Mouse (Mus musculus): ENCODE results near the gene Ern1.

The Ern1 gene

DNA sequence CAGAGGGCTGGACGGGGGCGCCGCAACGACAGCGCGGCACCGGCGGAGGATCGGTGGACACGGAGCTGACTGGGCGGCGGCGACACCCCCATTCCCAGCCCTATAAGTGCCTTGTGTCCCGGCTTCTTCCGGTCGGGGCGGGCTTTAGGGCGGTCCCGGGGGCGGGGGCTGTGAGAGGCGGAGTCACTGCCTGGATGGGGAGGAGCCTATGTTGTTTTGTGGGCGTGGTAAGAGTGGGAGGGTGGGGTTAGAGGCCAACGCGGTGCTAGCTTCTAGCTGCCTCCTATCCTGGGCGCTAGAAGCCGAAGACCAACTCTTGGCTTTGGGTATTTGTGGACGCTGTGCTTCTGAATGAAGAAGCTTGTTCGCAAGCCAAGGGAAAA lies at the start of gene Ern1:
Gene Ern1 (minus strand): TSS at position 120 of the 383 bp plus-strand sequence.
- DNase-seq (ENCODE audit: low read depth), result peak; percentile 96

DNA sequence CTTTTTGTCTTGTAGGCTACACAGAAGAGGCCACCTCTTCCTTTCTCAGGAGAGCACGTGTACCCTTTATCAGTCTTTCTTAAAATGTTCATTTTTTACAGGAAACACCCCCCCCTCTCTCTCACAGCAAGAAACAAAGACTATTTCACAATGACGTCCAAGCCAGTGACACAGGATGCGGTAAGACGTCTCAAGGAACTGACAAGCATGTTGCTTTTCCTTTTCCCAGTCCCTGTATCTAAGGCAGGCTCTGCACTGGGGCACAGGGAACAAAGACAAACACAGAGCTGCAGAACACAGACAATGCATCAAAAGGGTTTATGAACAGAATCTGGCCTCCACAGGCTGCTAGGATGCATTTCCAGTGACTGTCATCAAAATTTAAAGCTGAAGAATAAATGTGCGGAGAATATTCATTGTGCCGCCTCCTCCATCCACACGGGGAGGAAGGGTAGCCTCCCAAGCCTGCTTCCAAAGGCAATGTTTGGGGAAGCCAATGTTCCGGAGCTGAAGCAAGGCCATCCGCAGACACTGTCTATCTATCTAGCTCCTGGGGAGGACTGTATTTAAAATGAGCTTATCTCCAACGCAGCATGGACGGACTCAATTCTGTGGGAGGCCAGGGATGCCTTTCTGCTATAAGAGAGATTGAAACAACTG lies 48.7 kb upstream of the Ern1 start:
- DNase-seq (ENCODE audit: low read depth), result peak; percentile 93

DNA sequence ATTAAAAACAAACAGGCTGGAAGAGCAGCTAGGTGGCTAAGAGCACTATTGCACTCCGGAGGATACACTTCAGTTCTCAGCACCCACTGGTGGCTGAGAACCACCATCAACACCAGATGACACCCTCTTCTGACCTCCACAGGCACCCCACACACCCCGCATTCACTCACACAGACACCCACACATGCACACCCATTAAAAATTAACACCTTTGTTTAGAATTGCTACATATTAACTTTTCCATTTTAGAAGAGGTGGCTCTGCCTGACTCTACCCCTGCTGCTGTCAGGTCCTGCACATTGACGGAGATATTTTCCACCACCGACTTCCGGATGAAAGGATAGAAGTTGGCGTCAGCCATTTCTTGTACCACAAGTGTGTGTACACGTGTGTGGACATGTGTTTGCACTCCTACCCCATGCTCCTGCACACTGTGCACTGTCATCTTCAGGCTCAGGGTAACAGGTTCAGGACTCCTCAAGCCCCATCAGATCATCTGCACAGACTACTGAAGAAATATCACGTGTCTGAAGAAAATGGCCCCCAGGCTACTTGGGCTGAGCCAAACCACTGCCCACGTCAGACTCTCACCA lies 48.1 kb upstream of the Ern1 start:
- DNase-seq (ENCODE audit: low read depth), result no peak

DNA sequence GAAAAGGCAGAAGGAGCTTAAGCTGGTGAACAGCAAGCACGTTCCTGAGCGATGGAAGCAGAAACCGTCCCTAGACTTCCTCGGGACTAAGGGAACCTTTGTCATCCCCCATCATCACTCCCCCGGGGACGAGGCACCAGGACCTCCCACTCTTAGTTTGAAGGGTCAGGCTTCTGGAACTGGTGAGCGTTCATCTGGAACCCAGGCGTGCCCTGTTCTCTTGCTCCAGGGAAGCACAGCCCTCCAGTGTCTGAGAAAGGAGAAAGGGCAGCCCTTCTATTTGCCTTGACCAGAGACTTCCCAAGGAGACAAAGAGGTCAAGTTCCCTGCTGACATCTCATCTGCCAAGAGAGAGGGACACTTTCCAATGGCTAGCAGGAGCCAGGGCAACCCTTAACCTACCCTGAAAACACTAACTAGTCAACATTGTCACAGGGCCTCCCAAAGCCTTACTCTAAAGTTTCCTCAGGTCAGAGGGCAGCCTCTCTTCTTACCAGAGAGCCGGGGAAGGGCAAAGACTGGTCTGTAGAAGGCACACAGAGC lies 44.7 kb upstream of the Ern1 start:
- no peak for DNase-seq (ENCODE audit: low read depth)

DNA sequence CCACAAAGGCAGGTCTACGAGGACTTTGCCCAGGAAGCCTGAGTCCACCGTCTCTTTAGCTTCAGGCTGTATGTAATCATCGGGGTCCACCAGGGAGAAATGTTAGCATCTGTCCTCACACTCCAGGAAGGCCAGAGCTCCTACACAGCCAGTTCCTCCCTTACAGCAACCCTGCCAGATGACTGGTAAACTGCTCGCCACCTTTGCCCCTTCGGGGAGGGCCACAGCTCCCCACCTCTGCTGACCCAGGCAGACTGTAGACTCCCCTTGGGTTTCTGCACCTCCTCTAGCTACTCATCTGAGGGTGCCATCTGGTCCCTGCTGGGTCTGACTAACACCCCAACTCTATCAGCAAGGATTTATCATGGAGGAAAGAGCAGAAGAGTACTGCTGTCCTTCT lies 42.1 kb upstream of the Ern1 start:
- DNase-seq (ENCODE audit: low read depth), result no peak

DNA sequence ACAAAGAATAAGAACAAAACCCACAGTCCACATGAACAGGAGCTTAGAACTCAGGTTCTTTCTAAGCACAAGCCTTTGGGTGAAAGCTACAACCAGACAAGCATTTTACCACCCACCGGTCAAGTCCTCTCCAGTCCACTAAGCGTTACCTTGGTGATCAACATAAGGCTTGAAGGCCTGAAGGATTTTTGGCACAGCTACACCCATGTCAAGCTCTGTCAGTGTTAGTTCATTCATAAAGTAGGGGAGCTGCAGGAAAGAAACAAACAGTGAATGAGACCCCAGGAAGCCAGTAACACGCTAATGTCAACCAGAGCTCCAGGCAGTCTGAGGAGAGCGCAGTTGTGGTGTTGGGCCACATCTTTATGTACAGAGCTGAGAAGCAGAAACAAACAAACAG lies 41.5 kb upstream of the Ern1 start:
- DNase-seq (ENCODE audit: low read depth), result no peak

DNA sequence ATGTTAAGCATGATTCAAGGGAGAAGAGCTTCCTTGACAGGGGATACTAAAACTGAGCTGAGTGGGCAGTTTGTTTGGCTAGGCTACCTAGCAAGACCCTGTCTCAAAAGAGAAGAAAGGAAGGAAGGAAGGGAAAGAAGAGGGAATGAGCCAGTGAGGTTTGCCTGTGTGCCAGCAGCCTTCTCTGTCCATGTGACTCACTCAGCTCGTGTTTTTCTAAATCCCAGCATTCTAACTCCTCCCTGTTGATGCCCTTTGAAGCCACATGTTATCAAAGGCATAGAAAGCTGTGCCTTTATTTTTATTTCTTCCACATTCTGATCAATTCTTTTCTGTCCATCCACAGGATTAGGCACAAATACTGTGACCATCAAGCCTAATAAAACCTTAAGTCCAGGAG lies 40.3 kb upstream of the Ern1 start:
- DNase-seq (ENCODE audit: low read depth), result no peak

DNA sequence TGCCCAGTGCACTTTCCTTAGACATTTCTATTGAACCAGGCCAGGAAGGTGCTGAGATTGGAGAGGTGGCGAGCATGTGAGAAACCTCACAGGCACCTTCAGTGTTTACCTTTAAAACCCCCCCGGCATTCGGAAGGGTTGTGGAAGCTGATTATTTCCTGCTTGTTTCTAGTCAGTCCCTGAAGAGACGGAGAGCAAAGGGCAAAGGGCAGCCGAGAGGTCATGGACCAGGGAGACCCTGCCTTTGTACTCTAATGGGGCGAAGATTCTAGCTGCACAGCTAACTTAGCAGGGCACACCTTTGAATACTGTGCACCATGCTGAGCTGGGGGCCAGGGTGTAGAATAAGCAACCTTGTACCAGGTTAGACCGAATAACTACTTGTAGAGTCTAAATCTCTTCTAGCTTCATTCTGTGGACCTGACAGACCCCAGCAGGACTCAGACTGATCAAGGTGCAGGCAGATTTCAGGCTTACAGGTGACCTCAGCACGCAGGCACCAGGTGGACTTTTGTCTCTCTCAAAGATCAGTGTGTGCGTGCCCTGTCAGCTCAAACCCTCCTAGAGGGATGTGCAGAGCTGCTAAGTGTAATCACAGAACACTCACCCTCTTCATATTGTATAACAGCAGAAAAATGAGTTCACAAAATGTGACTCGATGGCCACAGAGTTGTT lies 39.6 kb upstream of the Ern1 start:
- DNase-seq (ENCODE audit: low read depth), result no peak

DNA sequence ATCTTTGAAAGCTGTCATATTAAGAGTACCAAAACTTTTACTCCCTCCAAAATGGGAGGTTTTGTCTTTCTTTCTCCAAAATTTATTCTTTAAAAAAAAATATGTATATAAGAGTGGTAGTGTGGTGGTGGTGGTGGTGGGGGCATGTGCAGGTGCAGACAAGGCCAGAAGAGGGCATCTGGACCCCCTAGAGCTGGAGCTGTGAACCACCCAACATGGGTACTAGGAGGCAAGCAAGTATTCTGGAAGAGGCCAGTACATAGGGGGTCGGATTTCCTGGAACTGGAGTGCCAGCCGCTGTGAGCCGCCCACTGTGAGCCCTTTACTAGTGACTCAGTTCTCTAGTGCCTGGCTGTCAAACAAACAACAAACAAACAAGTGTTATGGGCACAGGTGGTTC lies 34.9 kb upstream of the Ern1 start:
- DNase-seq (ENCODE audit: low read depth), result no peak

DNA sequence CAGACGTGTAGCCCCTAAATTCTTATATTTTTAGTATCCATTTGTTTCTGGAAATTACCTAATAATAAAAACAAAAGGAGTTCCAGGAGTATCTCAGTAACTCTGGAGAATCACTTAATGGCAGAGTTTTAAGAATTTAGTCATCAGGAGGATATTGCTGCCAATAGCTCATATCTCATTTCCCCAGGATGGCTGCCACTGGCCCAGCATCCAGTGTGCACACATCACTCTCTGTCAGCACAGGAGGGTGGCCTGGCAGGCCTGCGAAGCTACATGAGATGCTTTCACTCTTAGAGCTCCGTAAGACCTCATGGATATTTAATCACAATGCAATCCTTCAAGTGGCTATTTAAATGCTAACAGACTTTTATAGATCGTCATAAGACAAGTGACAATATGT lies 34.0 kb upstream of the Ern1 start:
- DNase-seq (ENCODE audit: low read depth), result no peak

DNA sequence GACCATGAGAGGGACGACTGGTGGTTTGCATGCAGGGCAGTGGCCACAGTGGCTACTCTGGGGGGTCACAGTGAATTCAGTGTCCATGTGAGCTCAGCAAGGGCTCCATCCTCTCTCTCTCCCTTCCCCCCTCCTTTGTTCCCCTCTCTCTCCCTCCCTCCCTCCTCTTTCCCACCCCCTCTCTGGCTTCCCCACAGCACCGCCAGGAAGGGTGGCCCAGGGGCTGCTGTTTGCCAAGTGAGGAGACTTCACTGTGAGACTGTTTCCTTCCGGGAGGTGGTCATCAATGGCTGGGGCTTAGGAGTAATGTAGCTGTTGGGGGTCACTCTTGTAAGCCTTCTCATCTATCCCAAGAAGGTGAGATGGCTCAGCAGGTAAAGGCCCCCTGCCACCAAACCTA lies 32.8 kb upstream of the Ern1 start:
- no peak for DNase-seq (ENCODE audit: low read depth)

DNA sequence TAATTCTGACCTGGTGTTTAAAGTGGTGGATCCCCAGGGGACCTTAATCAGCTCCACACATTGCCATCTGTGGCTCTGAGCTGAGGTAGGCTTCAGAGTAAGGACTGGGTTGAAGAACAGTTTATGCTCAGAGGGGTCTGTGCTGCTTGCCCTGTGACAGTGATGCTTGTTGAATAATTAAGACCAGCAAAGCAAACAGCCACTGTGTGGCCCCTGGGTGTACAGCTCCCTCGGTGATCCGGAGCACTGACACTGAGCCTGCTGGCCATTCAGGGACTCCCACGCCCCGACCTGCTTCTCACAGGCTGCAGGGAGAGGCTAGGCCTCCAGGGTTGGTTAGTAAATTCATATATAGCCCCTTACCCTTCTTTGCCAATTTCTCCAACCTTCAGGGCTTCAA lies 31.9 kb upstream of the Ern1 start:
- no peak for DNase-seq (ENCODE audit: low read depth)

DNA sequence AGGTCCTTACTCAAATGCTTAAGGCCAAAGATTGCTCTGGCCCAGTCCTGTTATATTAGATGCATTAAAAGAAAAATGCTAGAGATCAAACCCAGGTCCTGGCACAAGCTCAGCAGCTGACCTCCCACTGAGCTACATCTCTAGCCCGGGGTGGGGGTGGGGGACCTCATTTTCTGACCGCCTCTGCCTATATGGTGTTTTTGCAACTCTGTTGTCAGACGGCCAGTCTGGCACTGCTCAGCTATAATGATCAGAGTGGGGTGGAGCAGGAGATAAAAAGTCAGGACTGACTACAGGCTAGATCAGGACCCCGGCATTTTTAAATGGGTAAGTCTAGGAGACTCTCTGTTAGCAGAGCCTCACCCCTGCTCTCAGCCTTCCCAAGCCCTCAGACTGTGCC lies 30.7 kb upstream of the Ern1 start:
- no peak for DNase-seq (ENCODE audit: low read depth)

DNA sequence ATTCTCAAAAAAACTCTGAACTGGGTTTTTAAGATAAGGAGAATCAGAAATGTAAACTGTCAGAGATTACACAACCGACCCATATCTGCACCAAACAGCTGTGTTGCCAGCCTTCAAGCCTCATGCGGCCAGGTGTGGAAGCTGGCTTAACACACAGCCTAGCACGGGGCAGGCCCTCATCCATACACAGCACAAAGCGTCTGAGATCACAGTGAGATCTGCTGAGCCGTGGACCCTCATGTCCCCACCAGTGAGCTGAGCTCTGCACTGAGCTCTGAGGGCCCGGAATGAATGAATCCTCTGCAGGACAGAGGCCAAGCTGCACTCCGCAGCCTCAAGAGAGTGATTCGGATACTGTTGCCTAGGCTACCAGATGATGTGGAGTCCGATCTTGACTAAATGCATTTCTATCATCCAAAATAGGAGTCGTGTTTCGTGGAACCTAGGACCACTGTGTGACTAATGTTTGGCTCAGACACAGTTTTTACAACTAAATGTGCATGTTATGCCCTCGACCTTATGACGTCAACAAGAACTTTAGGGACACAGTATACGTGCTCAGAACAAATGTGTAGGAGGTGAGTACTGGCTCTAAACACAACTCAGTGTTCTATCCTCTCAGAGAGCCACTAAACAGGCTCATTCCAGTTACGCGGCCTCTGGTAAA lies 27.6 kb upstream of the Ern1 start:
- no peak for DNase-seq (ENCODE audit: low read depth)

DNA sequence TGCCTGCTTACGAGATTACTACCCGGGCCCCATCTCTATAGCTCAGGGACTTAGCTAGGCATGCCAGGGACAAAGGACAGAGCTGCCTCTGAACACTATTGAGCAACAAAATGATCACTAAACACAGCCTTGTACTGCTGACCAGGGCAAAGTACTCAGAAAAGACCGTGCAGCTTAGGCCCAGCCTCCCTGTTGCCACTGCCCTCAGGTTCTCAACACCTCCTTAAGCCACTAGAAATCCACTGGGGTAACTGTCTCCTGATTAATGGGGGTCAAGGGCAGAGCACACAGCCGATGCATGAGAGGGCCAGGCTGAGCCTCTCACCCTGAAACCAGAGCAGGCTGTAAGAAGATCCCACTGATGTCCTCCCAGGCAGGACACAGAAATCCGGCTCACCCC lies 26.8 kb upstream of the Ern1 start:
- no peak for DNase-seq (ENCODE audit: low read depth)

DNA sequence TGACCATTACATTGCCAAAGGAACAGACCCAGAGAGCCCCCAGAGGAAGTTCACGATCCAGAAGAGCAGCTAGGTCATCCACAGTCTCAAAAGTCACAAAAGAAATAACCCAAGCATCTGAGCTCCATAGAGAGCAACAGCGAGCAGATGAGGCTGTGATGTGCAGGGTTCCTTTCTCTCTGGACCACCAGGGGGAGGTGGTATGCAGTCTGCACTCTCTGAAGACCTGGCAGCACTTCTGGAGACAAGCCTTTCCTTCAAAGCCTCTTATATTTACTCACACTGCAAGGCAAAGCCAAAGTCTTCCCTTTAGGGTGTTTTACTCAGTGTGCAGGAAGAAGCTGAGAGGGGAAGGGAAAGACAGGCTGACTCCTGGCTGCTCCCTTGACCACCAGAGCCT lies 25.5 kb upstream of the Ern1 start:
- DNase-seq (ENCODE audit: low read depth), result peak; percentile 73

DNA sequence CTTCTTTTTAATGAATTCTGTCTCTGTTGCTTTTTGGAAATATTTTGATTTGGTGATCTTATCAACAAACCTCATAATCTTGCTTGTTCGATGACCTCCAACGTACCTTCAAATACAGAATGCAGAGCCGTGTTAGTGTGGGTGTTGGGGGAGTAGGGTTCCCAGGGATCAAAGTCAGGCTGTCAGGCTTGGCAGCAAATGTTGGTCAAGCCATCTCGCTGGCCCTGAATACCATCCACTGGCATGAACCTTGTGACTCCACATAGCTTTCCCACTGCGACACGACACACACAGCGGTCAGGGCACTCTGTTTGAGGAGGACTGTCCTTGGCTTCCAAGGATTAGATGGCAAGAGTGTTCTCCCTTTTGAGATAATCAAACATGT lies 24.3 kb upstream of the Ern1 start:
- no peak for DNase-seq (ENCODE audit: low read depth)

DNA sequence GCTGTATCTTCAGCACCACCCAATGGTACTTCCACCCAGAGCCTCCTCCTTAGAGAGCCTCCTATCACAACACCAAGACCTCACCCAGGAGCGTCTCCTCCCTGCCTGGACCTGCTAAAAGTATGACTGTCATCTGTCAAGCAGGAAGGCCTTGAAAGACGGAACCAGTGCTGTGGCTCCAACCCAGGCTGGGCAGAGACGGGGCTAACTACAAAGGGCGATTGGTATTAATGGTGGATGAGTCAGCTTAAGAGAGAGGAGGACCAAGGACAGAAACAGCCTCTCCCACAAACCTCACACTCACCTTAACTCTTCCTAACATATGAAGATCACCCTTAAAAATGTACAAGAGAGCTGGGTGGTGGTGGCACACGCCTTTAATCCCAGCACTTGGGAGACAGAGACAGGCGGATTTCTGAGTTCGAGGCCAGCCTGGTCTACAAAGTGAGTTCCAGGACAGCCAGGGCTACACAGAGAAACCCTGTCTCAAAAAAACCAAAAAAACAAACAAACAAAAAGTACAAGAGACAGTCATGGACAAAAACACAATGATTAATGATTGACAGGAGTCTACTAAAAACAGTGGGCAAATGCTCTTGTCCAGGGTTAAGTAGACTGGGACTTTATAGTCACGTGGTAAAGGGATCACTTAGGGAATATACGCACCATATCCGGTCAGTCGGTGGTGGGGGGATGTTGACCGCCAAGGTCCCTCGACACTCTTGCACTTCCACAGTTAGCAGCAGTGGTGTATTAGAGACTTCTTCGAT lies 23.8 kb upstream of the Ern1 start:
- no peak for DNase-seq (ENCODE audit: low read depth)

DNA sequence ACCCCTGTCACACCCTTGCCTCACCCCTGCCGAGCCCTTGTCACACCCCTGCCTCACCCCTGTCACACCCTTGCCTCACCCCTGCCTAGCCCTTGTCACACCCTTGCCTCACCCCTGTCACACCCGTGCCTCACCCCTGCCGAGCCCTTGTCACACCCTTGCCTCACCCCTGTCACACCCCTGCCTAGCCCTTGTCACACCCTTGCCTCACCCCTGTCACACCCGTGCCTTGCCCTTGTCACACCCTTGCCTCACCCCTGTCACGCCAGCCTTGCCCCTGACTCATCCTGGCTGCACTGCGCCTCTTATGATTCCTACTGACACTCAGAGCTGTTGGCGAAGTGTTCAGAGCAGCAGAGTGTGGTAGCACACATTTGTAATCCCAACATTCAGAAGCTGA lies 20.0 kb upstream of the Ern1 start:
- no peak for DNase-seq (ENCODE audit: low read depth)

DNA sequence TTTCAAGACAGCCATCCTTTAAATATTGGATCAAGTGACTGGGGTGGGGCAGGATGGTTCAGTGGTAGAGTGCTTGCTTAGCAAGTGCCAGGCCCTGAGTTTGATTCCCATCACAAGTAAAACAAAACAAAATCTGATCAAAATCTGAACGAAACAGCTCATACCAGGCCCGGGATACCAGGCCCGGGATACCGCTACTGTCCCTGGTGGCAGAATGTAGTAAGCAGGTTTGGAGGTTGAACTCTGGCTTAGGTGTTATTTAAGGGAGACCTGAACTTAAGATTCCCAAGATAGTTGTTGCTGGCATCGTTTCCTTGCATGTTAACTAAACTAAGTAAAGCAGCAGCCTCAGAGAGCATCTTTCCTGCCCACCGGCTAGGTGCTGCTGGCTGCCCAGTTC lies 18.6 kb upstream of the Ern1 start:
- DNase-seq (ENCODE audit: low read depth), result no peak

DNA sequence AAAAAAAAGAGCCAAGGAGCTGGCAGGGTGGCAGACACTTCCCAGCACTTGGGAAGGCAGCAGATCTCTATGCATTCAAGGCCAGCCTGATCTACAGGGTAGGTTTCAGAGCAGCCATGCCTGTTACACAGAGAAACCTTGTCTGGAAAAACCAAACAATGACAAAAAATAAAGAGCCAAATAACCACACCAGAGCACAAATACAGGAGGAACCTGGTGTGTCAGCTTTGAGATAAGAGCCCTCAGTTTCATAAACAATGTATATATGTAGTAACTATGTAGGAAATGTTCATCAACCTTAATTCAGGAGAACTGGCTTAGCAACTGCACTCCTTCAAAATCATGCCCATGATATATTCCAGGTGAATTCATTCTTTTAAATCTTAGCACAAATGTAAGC lies 16.5 kb upstream of the Ern1 start:
- no peak for DNase-seq (ENCODE audit: low read depth)

DNA sequence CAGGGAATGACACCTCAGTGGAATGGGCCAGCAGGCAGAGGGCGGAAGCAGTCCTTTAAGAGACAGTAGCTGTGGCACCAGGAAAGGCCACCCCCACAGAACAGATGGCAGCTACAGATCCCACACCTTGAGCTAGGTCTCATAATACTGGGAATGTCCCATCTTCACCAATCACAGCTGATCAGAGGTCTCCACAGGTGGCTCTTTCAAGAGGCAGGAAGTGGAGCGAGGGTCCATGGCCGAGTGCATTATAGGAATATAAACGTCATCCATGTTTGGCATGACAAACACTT lies 15.7 kb upstream of the Ern1 start:
- DNase-seq (ENCODE audit: low read depth), result no peak
